Mouse (Mus musculus) lung, postnatal 10 days (tissue): ENCODE measurements around the gene Gm21977.
"Not testable (repeated sequence)": the region's sequence is repeated elsewhere in the genome, so short reads cannot be mapped to it uniquely, and the experiment has no call there.

Experiments used
- DNase-seq: peaks from one replicate; pipeline ENCODE4 v3.0.0; 2021

Gene Gm21977

GRCm38 (mm10) chr14:42853377-42853776 is at the start of gene Gm21977:
Gm21977 (minus strand) TSS chr14:42853477.
- not testable (repeated sequence) for DNase-seq
